ENCODE assay signal across 27 mouse cellular contexts in the genomic region with DNA sequence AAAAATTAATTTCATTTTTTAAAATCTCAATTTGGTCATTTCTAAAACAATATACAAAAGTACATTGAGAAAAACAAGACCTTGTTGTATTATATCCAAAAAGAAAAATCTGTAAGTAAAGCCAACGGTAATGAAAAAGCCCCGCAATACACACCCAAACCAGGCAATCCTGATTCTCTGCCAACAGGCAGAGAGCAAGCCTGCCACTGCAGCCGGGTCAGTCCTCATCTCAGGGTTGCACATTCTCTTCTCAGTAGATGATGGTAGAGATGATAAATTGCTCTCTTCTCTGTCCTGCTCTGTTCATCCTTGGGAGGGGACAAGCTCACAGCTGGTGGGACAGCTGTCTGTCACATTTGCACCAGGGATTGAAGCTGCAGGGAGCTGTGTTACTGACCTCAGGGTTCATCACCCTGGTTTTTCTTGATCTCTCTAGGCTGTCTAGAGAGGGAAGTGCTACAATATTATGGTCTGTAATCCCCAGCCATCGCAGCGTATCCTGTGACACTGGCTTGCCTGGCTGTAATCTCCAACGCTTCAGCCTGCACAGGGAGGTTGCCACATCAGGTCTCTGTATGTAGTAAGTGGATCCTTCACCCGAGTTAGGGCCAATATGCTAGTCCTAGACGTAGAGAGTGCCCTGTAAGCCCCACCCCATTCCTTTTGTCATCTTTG.
A peak's percentile ranks its signal among the peaks of the same experiment; 100 is the strongest.
DNase-seq lines count a peak whose midpoint lies in the region; ATAC-seq and TF ChIP-seq lines count a peak whose summit lies in the region.
"Had no signal": no experiment of that assay in that cellular context is flagged by ENCODE, and none has a peak within 500 bp of the region (broad histone marks: within the 10 kb centered on the region; RNA-seq: fewer than 3 reads in every experiment).

No protein-coding gene starts in this region.

- no peaks in the 10 kb centered on the region for H3K27me3 ChIP-seq in lung, embryonic 14.5 days (ENCODE audit: insufficient read depth, low read length)
- H3K27me3 ChIP-seq: hindbrain, embryonic 15.5 days; liver, embryonic 12.5 days; midbrain, embryonic 12.5 days; neural tube, embryonic 13.5 days; stomach, embryonic 15.5 days had no signal

- no peak overlapping the region for H3K4me2 ChIP-seq in lung, embryonic 14.5 days
- H3K4me2 ChIP-seq: hindbrain, embryonic 15.5 days; liver, embryonic 12.5 days; midbrain, embryonic 12.5 days; neural tube, embryonic 13.5 days; stomach, embryonic 15.5 days had no signal

- no peak overlapping the region for H3K9ac ChIP-seq in lung, embryonic 14.5 days
- H3K9ac ChIP-seq: hindbrain, embryonic 15.5 days; liver, embryonic 12.5 days; midbrain, embryonic 12.5 days; neural tube, embryonic 13.5 days; stomach, embryonic 15.5 days had no signal

- no peak overlapping the region for H3K27ac ChIP-seq in lung, embryonic 14.5 days (ENCODE audit: low read depth)
- H3K27ac ChIP-seq: forebrain, embryonic 10.5 days; heart, embryonic 10.5 days; hindbrain, embryonic 15.5 days; liver, embryonic 12.5 days; midbrain, embryonic 12.5 days; neural tube, embryonic 13.5 days; stomach, embryonic 15.5 days had no signal

- no peaks in the 10 kb centered on the region for H3K36me3 ChIP-seq in lung, embryonic 14.5 days (ENCODE audit: insufficient read depth)
- H3K36me3 ChIP-seq: forebrain, embryonic 10.5 days; heart, embryonic 10.5 days; hindbrain, embryonic 15.5 days; liver, embryonic 12.5 days; midbrain, embryonic 12.5 days; neural tube, embryonic 13.5 days; stomach, embryonic 15.5 days had no signal

- peaks cover 3% of the 10 kb centered on the region; the same call in 1 of the 2 replicates for H3K4me1 ChIP-seq in lung, embryonic 14.5 days (ENCODE audit: insufficient read depth)
- H3K4me1 ChIP-seq: hindbrain, embryonic 15.5 days; midbrain, embryonic 12.5 days; neural tube, embryonic 13.5 days; stomach, embryonic 15.5 days had no signal

- peaks cover 3% of the 10 kb centered on the region; the same call in 1 of the 2 replicates for H3K9me3 ChIP-seq in lung, embryonic 14.5 days (ENCODE audit: low read depth, low read length)
- H3K9me3 ChIP-seq: hindbrain, embryonic 15.5 days; liver, embryonic 12.5 days; midbrain, embryonic 12.5 days; stomach, embryonic 15.5 days had no signal

- peak; percentile 77 for ATAC-seq in lung, embryonic 14.5 days (ENCODE audit: insufficient read depth)
- ATAC-seq in monocyte, adult 5-6 weeks (replicated peaks; ENCODE audit: insufficient number of reproducible peaks, low FRiP score, low TSS enrichment, poor library complexity, severe bottlenecking): no peak
- ATAC-seq in activated CD4-positive, CD25-positive, alpha-beta regulatory T cell, adult 4 months: no peak
- ATAC-seq: CD4-positive, CD25-positive, alpha-beta regulatory T cell, adult 4 months; liver, embryonic 12.5 days had no signal

- TF ChIP-seq CTCF in lung, embryonic 14.5 days (IDR thresholded peaks at IDR 0.05; ENCODE audit: low read depth): no peak

- no peak overlapping the region for H3K4me3 ChIP-seq in lung, embryonic 14.5 days (ENCODE audit: low read depth, low read length)
- H3K4me3 ChIP-seq: forebrain, embryonic 10.5 days; heart, embryonic 10.5 days; hindbrain, embryonic 15.5 days; liver, embryonic 12.5 days; midbrain, embryonic 12.5 days; myocyte; neural tube, embryonic 13.5 days; stomach, embryonic 15.5 days had no signal

- DNase-seq in cerebellum, postnatal 10 days: peak; percentile 20 to 23
- no peak for DNase-seq in cerebellum, postnatal 25 days
- DNase-seq in lung, embryonic 14.5 days: peak; percentile 54
- DNase-seq in lung, adult 18-20 months: no peak
- peak; percentile 34 for DNase-seq in retina, postnatal 1 day
- no peak for DNase-seq in retina, embryonic 14.5 days (ENCODE audit: low spot score)
- DNase-seq: cerebellum, adult 18-20 months; cerebellum, postnatal 36 days; embryo, embryonic 11 days; kidney, adult 2 months; kidney, postnatal 10 days; left cerebral cortex, postnatal 4 days; lung, postnatal 36 days; right cerebral cortex, adult 18-20 months; right cerebral cortex, postnatal 4 days; thymus, postnatal 25 days had no signal

- WGBS in lung, embryonic 14.5 days: 37% methylated on average over 8 of the region's 8 CpGs

Comparison
In these comparisons a context has a peak if more than half of its experiments do, and no peak if none do; other contexts are left out.
1. DNase-seq: peak in cerebellum, postnatal 10 days (2 of 2), lung, embryonic 14.5 days (single experiment) and retina, postnatal 1 day (single experiment); none in cerebellum, postnatal 25 days (0 of 2), lung, adult 18-20 months (0 of 2) and retina, embryonic 14.5 days (single experiment).